Mouse (Mus musculus): ENCODE measurements around the gene BC028528. TPM values are rescaled to one million over a fixed set of nuclear protein-coding genes. Genes with fewer than 3 reads are reported as not detected.
"Not testable (repeated sequence)": the region's sequence is repeated elsewhere in the genome, so short reads cannot be mapped to it uniquely, and the experiment has no call there.

Gene BC028528
- total and polyA plus RNA-seq, 3 experiments, result 15.6 to 46.1 (median 40.6) TPM

DNA sequence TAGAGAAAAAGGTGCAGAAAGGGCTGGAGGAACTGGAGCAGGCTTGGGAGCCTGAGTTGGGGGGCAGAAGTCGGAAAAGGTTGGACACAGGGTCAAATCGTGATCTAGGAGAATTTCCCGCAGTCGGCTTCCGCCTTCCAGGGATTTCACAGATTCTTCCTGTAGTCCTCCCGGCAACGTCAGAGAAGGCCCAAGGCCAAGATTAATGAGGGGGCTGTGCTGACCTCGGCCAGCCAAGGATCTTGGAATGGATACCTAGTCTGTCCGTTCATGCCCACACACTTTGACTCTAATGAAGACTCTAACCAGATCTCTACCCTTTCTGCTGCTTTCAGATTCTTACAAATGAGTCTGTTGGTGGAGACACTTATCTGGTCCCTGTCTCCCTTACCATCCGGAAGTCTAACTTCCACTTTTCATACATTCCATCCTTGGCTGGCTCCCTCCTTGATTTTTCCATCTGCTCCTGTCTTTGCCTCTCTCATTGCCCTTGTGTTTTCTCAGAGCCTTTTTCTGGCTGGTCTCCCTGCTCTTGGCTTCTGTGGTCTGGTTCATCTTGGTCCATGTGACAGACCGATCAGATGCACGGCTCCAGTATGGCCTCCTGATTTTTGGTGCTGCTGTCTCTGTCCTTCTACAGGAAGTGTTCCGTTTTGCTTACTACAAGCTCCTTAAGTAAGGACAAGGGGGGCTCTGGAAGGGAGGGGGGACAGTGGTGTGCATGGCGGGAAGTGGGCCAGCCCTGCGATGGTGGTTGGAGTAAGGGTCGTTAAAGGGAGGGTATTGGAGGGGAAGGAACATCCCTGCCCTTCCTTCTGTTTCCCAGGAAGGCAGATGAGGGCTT lies 2.7 kb upstream of the BC028528 start:
- in situ Hi-C loops (cut with MboI; ENCODE audit: low pct_ligation_motif_present, low pct_unique_long_range_greater_than_20kb, low sequenced_read_pairs), result no loop called here
- peaks cover 10 to 50% of the 10 kb centered on the region in 2 experiments for H3K4me1 ChIP-seq (ENCODE audit: control insufficient read depth in 1 of 2, insufficient read depth in 2 of 2)
- H3K4me3 ChIP-seq (replicated peaks in 1 of 3; ENCODE audit: low read depth in 2 of 3, low read length in 2 of 3, poor library complexity in 1 of 3), result peak overlapping the region; percentile 85 to 98 (median 90)
- peaks cover 7 to 31% of the 10 kb centered on the region in 2 experiments for H3K36me3 ChIP-seq (replicated peaks in 1 of 2; ENCODE audit: control insufficient read depth in 1 of 2, insufficient read depth in 1 of 2, low read length in 1 of 2)
- peaks cover 16% of the 10 kb centered on the region for H3K79me2 ChIP-seq (replicated peaks; ENCODE audit: control insufficient read depth, extremely low read depth, insufficient read depth, poor library complexity, severe bottlenecking)
- TF ChIP-seq TCF12 (IDR thresholded peaks at IDR 0.05; ENCODE audit: low read depth, low read length) (no peak), MAZ (IDR thresholded peaks at IDR 0.05; ENCODE audit: low read depth, low read length) (no peak), USF2 (conservative IDR thresholded peaks at IDR 0.05; ENCODE audit: low read depth, low read length) (no peak), ZNF384 (IDR thresholded peaks at IDR 0.05; ENCODE audit: low read depth, low read length) (no peak), KAT2A (IDR thresholded peaks at IDR 0.05; ENCODE audit: insufficient replicate concordance, low read length) (no peak), ZMIZ1 (IDR thresholded peaks at IDR 0.05; ENCODE audit: low read depth, low read length) (no peak), CHD2 (IDR thresholded peaks at IDR 0.05; ENCODE audit: low read length) (no peak), SMC3 (IDR thresholded peaks at IDR 0.05; ENCODE audit: low read depth, low read length) (no peak), ZKSCAN1 (IDR thresholded peaks at IDR 0.05; ENCODE audit: borderline replicate concordance, low read depth, low read length) (no peak), ELF1 (IDR thresholded peaks at IDR 0.05; ENCODE audit: low read depth, low read length) (no peak), USF1 (IDR thresholded peaks at IDR 0.05; ENCODE audit: low read depth, low read length) (no peak), UBTF (IDR thresholded peaks at IDR 0.05; ENCODE audit: low read depth, low read length) (no peak), MEF2A (IDR thresholded peaks at IDR 0.05; ENCODE audit: borderline replicate concordance, low read depth, low read length) (no peak), JUN (IDR thresholded peaks at IDR 0.05; ENCODE audit: insufficient read depth, low read depth, low read length) (no peak)
- no peaks in the 10 kb centered on the region for H3K27me3 ChIP-seq (replicated peaks)
- dilution Hi-C loops (cut with MboI; ENCODE audit: extremely low pct_ligation_motif_present, extremely low pct_unique_long_range_greater_than_20kb, low sequenced_read_pairs), result no loop called here
- peak overlapping the region; percentile 92 for H3K4me2 ChIP-seq (ENCODE audit: insufficient read depth, low read depth, poor library complexity, severe bottlenecking)
- H3K27ac ChIP-seq (ENCODE audit: insufficient read depth, low read depth), result no peak overlapping the region; the same call in 1 of the 2 replicates
- H3K9ac ChIP-seq (ENCODE audit: insufficient read depth, low read depth), result peak overlapping the region; percentile 99
- DNase-seq (ENCODE audit: extremely low read depth), result no peak
- H3K9me3 ChIP-seq (replicated peaks; ENCODE audit: low read length), result no peaks in the 10 kb centered on the region

DNA sequence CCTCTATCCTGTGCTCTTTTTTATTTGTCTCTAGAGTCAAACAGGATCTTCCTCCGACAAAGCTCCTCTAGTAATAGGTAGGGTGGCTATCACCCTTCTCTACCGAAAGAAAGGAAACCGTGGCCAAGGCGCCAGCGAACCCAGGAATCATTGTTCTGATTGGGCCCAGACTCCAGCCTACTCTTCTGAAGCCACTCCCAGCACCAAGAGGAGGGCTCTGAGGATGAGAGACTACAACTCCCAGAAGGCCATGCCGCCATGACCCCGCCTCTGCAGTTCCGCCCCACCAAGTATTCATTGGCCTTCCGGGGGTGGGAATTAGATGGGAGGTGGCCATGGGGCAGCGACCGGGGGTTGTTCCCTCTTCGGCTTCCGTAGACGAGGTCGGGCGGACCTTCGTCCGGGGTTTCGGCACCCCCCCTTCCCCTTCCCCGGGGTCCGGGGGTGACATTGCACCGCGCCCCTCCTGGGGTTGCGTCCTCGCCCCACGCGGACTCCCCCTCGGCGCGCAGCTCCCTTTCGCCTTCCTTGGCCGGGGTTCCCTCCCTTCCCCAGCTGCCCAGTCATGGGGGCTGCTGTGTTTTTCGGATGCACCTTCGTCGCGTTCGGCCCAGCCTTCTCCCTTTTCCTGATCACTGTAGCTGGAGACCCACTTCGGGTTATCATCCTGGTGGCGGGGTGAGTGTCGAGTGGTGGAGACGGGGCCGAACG lies 2.0 kb upstream of the BC028528 start, which contains the start of gene Aph1a:
TSS of gene Aph1a (plus strand) at position 364 of the 711 bp plus-strand sequence.
- peak within 1 kb of the TSS; percentile 99 for H3K9ac ChIP-seq (ENCODE audit: insufficient read depth, low read depth)
- peaks cover 16% of the 10 kb centered on the region for H3K79me2 ChIP-seq (replicated peaks; ENCODE audit: control insufficient read depth, extremely low read depth, insufficient read depth, poor library complexity, severe bottlenecking)
- dilution Hi-C loops (cut with MboI; ENCODE audit: extremely low pct_ligation_motif_present, extremely low pct_unique_long_range_greater_than_20kb, low sequenced_read_pairs); H3K27ac ChIP-seq (ENCODE audit: insufficient read depth, low read depth); in situ Hi-C loops (cut with MboI; ENCODE audit: low pct_ligation_motif_present, low pct_unique_long_range_greater_than_20kb, low sequenced_read_pairs); H3K27me3 ChIP-seq (replicated peaks); H3K9me3 ChIP-seq (replicated peaks; ENCODE audit: low read length): not testable (repeated sequence)
- H3K4me3 ChIP-seq (replicated peaks in 1 of 3; ENCODE audit: low read depth in 2 of 3, low read length in 2 of 3, poor library complexity in 1 of 3), result peak within 1 kb of the TSS; percentile 85 to 98 (median 90)
- TF ChIP-seq SIN3A (IDR thresholded peaks at IDR 0.05; ENCODE audit: low read length) (peak; percentile 51; the same call in 1 of the 2 replicates), POLR2A (IDR thresholded peaks at IDR 0.05; ENCODE audit: low read depth, low read length) (peak; percentile 76), IRF4 (IDR thresholded peaks at IDR 0.05; ENCODE audit: low read depth, low read length) (0 out of 2 replicates have a peak, but pooled peaks have one; percentile 34), MYC (IDR thresholded peaks at IDR 0.05; ENCODE audit: low read depth, low read length) (peak; percentile 46; the same call in 1 of the 2 replicates), MEF2A (IDR thresholded peaks at IDR 0.05; ENCODE audit: borderline replicate concordance, low read depth, low read length) (0 out of 2 replicates have a peak, but pooled peaks have one; percentile 11), RCOR1 (conservative IDR thresholded peaks at IDR 0.05; ENCODE audit: low read depth, low read length) (0 out of 2 replicates have a peak, but pooled peaks have one; percentile 17), ZMIZ1 (IDR thresholded peaks at IDR 0.05; ENCODE audit: low read depth, low read length) (peak; percentile 63; the same call in 1 of the 2 replicates), GABPA (IDR thresholded peaks at IDR 0.05; ENCODE audit: insufficient replicate concordance, low read depth, low read length) (peak; percentile 68; the same call in 1 of the 2 replicates), MAZ (IDR thresholded peaks at IDR 0.05; ENCODE audit: low read depth, low read length) (peak; percentile 65; the same call in 1 of the 2 replicates), TBP (conservative IDR thresholded peaks at IDR 0.05; ENCODE audit: low read depth, low read length) (peak; percentile 54; the same call in 1 of the 2 replicates), NELFE (IDR thresholded peaks at IDR 0.05; ENCODE audit: low read depth, low read length) (peak; percentile 85), NRF1 (IDR thresholded peaks at IDR 0.05; ENCODE audit: low read depth, low read length) (peak; percentile 44), MAX (IDR thresholded peaks at IDR 0.05; ENCODE audit: low read length) (peak; percentile 58), CHD2 (IDR thresholded peaks at IDR 0.05; ENCODE audit: low read length) (peak; percentile 26; the same call in 1 of the 2 replicates), KAT2A (IDR thresholded peaks at IDR 0.05; ENCODE audit: insufficient replicate concordance, low read length) (peak; percentile 95), HCFC1 (IDR thresholded peaks at IDR 0.05; ENCODE audit: low read depth, low read length) (peak; percentile 93), ELF1 (IDR thresholded peaks at IDR 0.05; ENCODE audit: low read depth, low read length) (peak; percentile 93)
- peaks cover 8 to 31% of the 10 kb centered on the region in 2 experiments for H3K36me3 ChIP-seq (replicated peaks in 1 of 2; ENCODE audit: control insufficient read depth in 1 of 2, insufficient read depth in 1 of 2, low read length in 1 of 2)
- peaks cover 10 to 51% of the 10 kb centered on the region in 2 experiments for H3K4me1 ChIP-seq (ENCODE audit: control insufficient read depth in 1 of 2, insufficient read depth in 2 of 2)
- DNase-seq (ENCODE audit: extremely low read depth), result peak; percentile 98
- peak within 1 kb of the TSS; percentile 93 for H3K4me2 ChIP-seq (ENCODE audit: insufficient read depth, low read depth, poor library complexity, severe bottlenecking)

Data from CH12.LX (cell line).